Mouse (Mus musculus) heart, postnatal 14 days (tissue): ENCODE measurements around the gene Spcs1. TPM values are rescaled to one million over a fixed set of nuclear protein-coding genes. Genes with fewer than 3 reads are reported as not detected.

Experiments used
- DNase-seq, 2 experiments: peaks; one replicate each; pipeline ENCODE4 v3.0.0; 2021 to 2022
- intact Hi-C: fragments of 180-260 bp; cut with DNase I; formaldehyde crosslinking; loops from one replicate; pipeline ENCODE4 v1.15.1; 2025
- total RNA-seq, 2 experiments: library from RNA; stranded (reverse); gene quantifications; 2 replicates each; pipeline ENCODE4 v1.2.3; 2021

Spcs1 gene
- total RNA-seq, 2 experiments from 2014 or later, result 146 to 149 TPM

DNA sequence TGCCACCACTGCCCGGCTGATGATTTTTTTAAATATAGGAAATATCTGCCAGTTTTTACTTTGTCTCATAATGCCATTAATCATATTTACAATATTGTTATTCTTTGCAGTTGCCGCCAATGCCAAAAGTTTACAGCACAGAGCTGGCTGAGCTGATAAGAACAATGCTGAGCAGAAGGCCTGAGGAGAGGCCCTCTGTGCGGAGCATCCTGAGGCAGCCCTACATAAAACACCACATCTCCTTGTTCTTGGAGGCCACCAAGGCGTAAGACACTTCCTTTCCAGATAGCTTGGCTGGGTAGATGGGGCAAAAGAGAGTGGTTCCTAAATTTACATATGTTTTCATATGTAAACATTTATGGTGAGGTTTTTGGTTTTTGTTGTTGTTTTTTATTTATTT is 42.4 kb downstream of the Spcs1 start:
- DNase-seq, result no peak
- intact Hi-C loops, result no loop called here

DNA sequence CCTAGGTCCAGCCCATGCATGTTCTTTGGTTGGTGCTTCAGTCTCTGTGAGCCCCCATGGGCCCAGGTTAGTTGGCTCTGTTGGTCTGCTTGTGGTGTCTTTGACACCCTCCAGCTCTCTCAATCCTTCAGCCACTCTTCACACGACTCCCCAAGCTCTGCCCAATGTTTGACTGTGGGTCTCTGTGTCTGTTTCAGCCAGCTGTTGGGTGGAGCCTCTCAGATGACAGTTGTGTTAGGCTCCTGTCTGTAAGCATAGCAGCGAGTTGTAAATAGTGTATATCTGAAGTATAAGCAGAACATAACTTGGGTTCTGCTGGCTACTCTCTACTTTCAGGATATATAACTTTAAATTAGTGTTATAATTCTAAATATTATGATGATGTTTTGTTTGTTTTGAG is 43.0 kb downstream of the Spcs1 start:
- intact Hi-C loops, result no loop called here
- DNase-seq, result no peak

GRCm38 (mm10) chr14:30951154-30951825 is 50.2 kb downstream of the Spcs1 start, which contains the start of gene Nek4:
Nek4 (plus strand) TSS chr14:30951377.
- DNase-seq, result peak; percentile 96 to 97
- intact Hi-C loops, result loop anchor here (2.0 kb wide), 1 partner anchor 50 kb away; the partner anchor contains the start of genes Glt8d1 and Spcs1

DNA sequence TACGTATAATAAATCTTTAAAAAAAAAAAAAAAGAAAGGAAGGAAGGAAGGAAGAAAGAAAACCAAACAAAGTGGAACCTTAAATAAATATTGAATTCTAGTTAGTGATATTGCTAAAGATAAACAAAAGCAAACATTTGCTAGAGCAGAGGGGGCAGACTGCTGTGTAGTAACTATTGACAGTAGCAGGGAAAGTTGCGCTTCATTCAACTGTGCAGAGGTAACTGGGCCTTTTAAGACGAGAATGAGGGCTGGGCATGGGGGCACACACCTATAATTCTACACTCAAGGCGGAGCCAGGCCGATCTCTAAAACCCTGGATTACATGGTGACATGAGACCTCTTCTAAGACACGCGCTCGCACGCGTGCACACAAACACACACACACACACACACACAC is 51.5 kb downstream of the Spcs1 start:
- intact Hi-C loops, result loop anchor here (2.0 kb wide), 1 partner anchor 51 kb away; the partner anchor contains the start of genes Glt8d1 and Spcs1
- no peak for DNase-seq

Other genes starting within 250 kb of the Spcs1 start
- gene Tmem110, start 176.1 kb downstream of the Spcs1 start, total RNA-seq, result 1 to 10 TPM; 7.6 to 7.7 TPM
- gene Mustn1, start 122.5 kb downstream of the Spcs1 start, total RNA-seq, result 10 to 100 TPM; 10.7 to 13.5 TPM
- gene Itih4, start 115.2 kb downstream of the Spcs1 start, total RNA-seq, result 1 to 10 TPM; 2.7 to 6.5 TPM
- gene Itih3, start 77.9 kb downstream of the Spcs1 start, total RNA-seq, result under 1 TPM; 0.39 to 0.81 TPM
- gene Itih1, start 58.4 kb downstream of the Spcs1 start, total RNA-seq, result not detected
- gene Nek4, start 50.3 kb downstream of the Spcs1 start, total RNA-seq, result 1 to 10 TPM; 5.0 to 5.3 TPM
- 10 to 100 TPM; 23.6 to 25.7 TPM for gene Glt8d1, start 272 bp downstream of the Spcs1 start, total RNA-seq
- 10 to 100 TPM; 58.7 to 67.3 TPM for gene Pbrm1, start 17.5 kb upstream of the Spcs1 start, total RNA-seq
- 10 to 100 TPM; 25.1 to 25.4 TPM for gene Gnl3, start 17.5 kb upstream of the Spcs1 start, total RNA-seq
- gene Smim4, start 127.3 kb upstream of the Spcs1 start, total RNA-seq, result 10 to 100 TPM; 74.1 to 83.9 TPM
- 10 to 100 TPM; 23.5 to 28.2 TPM for gene Nt5dc2, start 129.4 kb upstream of the Spcs1 start, total RNA-seq
- 10 to 100 TPM; 74.5 to 78.7 TPM for gene Stab1, start 167.0 kb upstream of the Spcs1 start, total RNA-seq
- gene Tnnc1, start 206.6 kb upstream of the Spcs1 start, total RNA-seq, result 1,000 to 10,000 TPM; 4,401 to 4,949 TPM
- 100 to 1,000 TPM; 185 to 197 TPM for gene Nisch, start 215.3 kb upstream of the Spcs1 start, total RNA-seq
- gene Sema3g, start 216.2 kb upstream of the Spcs1 start, total RNA-seq, result 10 to 100 TPM; 17.4 to 22.2 TPM
- gene Phf7, start 249.6 kb upstream of the Spcs1 start, total RNA-seq, result 1 to 10 TPM; 4.3 to 4.6 TPM
- 10 to 100 TPM; 47.3 to 47.5 TPM for gene Bap1, start 249.8 kb upstream of the Spcs1 start, total RNA-seq